Mouse (Mus musculus) ovary, adult 18-20 months (tissue): ENCODE results near the gene Zfp719.

ENCODE experiments used
- DNase-seq: peaks from one replicate; pipeline ENCODE4 v3.0.0; 2022; ENCODE audit warnings: low spot score, mixed read lengths

Gene Zfp719

GRCm38 (mm10) chr7:43579440-43580171 is at the start of gene Zfp719:
Gene Zfp719, plus strand, starts transcription at chr7:43579610.
- peak; percentile 95 for DNase-seq

- no peak for DNase-seq
These were observed 49.1 kb upstream of the Zfp719 start for GRCm38 (mm10) chr7:43530216-43530785.

- DNase-seq = no peak
These were observed 46.4 kb upstream of the Zfp719 start for GRCm38 (mm10) chr7:43532936-43533505.

- no peak for DNase-seq
These were observed 40.9 kb upstream of the Zfp719 start for GRCm38 (mm10) chr7:43538524-43538923.

- DNase-seq = no peak
These were observed 35.0 kb upstream of the Zfp719 start, which contains the start of gene Cd33 for GRCm38 (mm10) chr7:43544225-43544977. Gene Cd33, minus strand, starts transcription at chr7:43544428.

- DNase-seq = no peak
These were observed 33.5 kb upstream of the Zfp719 start for GRCm38 (mm10) chr7:43545656-43546545.

- DNase-seq = no peak
These were observed 31.7 kb upstream of the Zfp719 start for GRCm38 (mm10) chr7:43547666-43548065.

- no peak for DNase-seq
These were observed 31.2 kb upstream of the Zfp719 start for GRCm38 (mm10) chr7:43548206-43548605.

GRCm38 (mm10) chr7:43553153-43553552 is 26.3 kb upstream of the Zfp719 start:
- DNase-seq = no peak

GRCm38 (mm10) chr7:43554550-43554949 is 24.9 kb upstream of the Zfp719 start:
- no peak for DNase-seq

- DNase-seq = no peak
These were observed 24.1 kb upstream of the Zfp719 start for GRCm38 (mm10) chr7:43555351-43555750.

GRCm38 (mm10) chr7:43556901-43557300 is 22.5 kb upstream of the Zfp719 start:
- DNase-seq = no peak

- peak; percentile 82 for DNase-seq
These were observed 17.3 kb upstream of the Zfp719 start, which contains the start of gene Zfp658 for GRCm38 (mm10) chr7:43562006-43562633. Gene Zfp658, plus strand, starts transcription at chr7:43562256.

- DNase-seq = no peak
These were observed 16.7 kb upstream of the Zfp719 start for GRCm38 (mm10) chr7:43562651-43563070.

- DNase-seq = no peak
These were observed 16.1 kb upstream of the Zfp719 start for GRCm38 (mm10) chr7:43563300-43563699.

- DNase-seq = no peak
These were observed 8.2 kb upstream of the Zfp719 start for GRCm38 (mm10) chr7:43571216-43571615.

- no peak for DNase-seq
These were observed 1.1 kb downstream of the Zfp719 start for GRCm38 (mm10) chr7:43580526-43580925.

- no peak for DNase-seq
These were observed 5.4 kb downstream of the Zfp719 start for GRCm38 (mm10) chr7:43584790-43585189.

- DNase-seq = no peak
These were observed 22.5 kb downstream of the Zfp719 start for GRCm38 (mm10) chr7:43601884-43602283.

- peak; percentile 42 for DNase-seq
These were observed 27.7 kb downstream of the Zfp719 start, which contains the start of gene Zfp819 for GRCm38 (mm10) chr7:43606896-43607742. Gene Zfp819, plus strand, starts transcription at chr7:43607169.
